Mouse (Mus musculus) regulatory T cell (primary cell): ENCODE measurements around the gene Rasl11a.
"Not testable (repeated sequence)": the region's sequence is repeated elsewhere in the genome, so short reads cannot be mapped to it uniquely, and the experiment has no call there.

Experiments used
- in situ Hi-C: fragments of 300-600 bp; cut with MboI, MseI; formaldehyde crosslinking; loops from one replicate; pipeline ENCODE4 v1.15.1; 2025; ENCODE audit warnings: high pct_unique_total_duplicates

Rasl11a gene

GRCm38 (mm10) chr5:146891127-146891526 lies 46.3 kb downstream of the Rasl11a start:
- in situ Hi-C loops = no loop called here

GRCm38 (mm10) chr5:146892904-146893303 lies 48.0 kb downstream of the Rasl11a start:
- in situ Hi-C loops = no loop called here

GRCm38 (mm10) chr5:146893478-146894182 lies 48.8 kb downstream of the Rasl11a start:
- in situ Hi-C loops = no loop called here

- in situ Hi-C loops = not testable (repeated sequence)
Measured at GRCm38 (mm10) chr5:146895667-146896066, 50.8 kb downstream of the Rasl11a start.

GRCm38 (mm10) chr5:146896973-146897372 lies 52.1 kb downstream of the Rasl11a start:
- in situ Hi-C loops = no loop called here
